ENCODE assay signal across 26 mouse cellular contexts in the genomic region with DNA sequence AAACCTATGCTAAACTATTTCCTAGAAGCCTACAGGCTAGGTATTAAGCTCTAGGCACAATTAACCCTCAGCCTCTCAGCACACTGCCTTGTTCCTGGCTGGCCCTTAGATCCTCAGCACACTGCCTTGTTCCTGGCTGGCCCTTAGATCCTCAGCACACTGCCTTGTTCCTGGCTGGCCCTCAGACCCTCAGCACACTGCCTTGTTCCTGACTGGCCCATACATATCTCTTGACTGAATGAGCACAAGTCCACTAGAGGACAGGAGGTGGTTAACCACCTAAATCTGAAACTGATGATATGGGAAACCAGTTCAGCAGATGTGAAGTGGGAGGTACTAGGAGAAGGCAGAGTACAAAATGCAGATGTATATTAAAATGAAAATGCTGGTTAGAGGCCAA. TPM values are rescaled to one million over a fixed set of nuclear protein-coding genes. Genes with fewer than 3 reads are reported as not detected.
DNase-seq lines count a peak whose midpoint lies in the region; ATAC-seq lines count a peak whose summit lies in the region.
"Had no signal": no experiment of that assay in that cellular context is flagged by ENCODE, and none has a peak within 500 bp of the region (broad histone marks: within the 10 kb centered on the region; RNA-seq: fewer than 3 reads in every experiment).

No protein-coding gene starts in this region.

- no peak for DNase-seq in heart, adult 18-20 months
- DNase-seq in lung, postnatal 25 days (ENCODE audit: low spot score), result no peak
- DNase-seq in spleen, postnatal 14 days (ENCODE audit: low spot score in 2 of 2), result no peak
- DNase-seq in right cerebral cortex, adult 2 months (ENCODE audit: low spot score in 2 of 2), result no peak
- DNase-seq: adrenal gland, postnatal 14 days; cerebellum, adult 8-10 months; gastrocnemius, postnatal 10 days; layer of hippocampus, postnatal 36 days; retina, postnatal 1 day; thymus, postnatal 14 days had no signal

- no peaks in the 10 kb centered on the region for H3K36me3 ChIP-seq in heart, embryonic 14.5 days (ENCODE audit: control insufficient read depth, insufficient read depth, low read length)
- no peaks in the 10 kb centered on the region for H3K36me3 ChIP-seq in lung, embryonic 15.5 days
- H3K36me3 ChIP-seq: embryonic facial prominence, embryonic 15.5 days; hindbrain, embryonic 10.5 days; midbrain, embryonic 10.5 days; neural tube, embryonic 13.5 days had no signal

- H3K27me3 ChIP-seq in heart, embryonic 14.5 days (ENCODE audit: control insufficient read depth, insufficient read depth, low read length), result no peaks in the 10 kb centered on the region
- no peaks in the 10 kb centered on the region for H3K27me3 ChIP-seq in lung, embryonic 15.5 days
- H3K27me3 ChIP-seq: embryonic facial prominence, embryonic 15.5 days; neural tube, embryonic 13.5 days had no signal

- no peak overlapping the region for H3K4me3 ChIP-seq in heart, embryonic 14.5 days (ENCODE audit: control insufficient read depth in 1 of 2, insufficient read depth in 1 of 2, low read depth in 1 of 2, low read length in 2 of 2)
- H3K4me3 ChIP-seq in lung, embryonic 15.5 days, result no peak overlapping the region
- H3K4me3 ChIP-seq: embryonic facial prominence, embryonic 15.5 days; hindbrain, embryonic 10.5 days; midbrain, embryonic 10.5 days; myocyte; neural tube, embryonic 13.5 days had no signal

- no peak for ATAC-seq in heart, embryonic 14.5 days (ENCODE audit: insufficient number of reproducible peaks, insufficient read depth, low FRiP score, low read depth)
- no peak for ATAC-seq in lung, embryonic 15.5 days (ENCODE audit: borderline replicate concordance, extremely low read depth, low FRiP score, low TSS enrichment)
- 0 out of 2 replicates have a peak, but pooled peaks have one; percentile 6 for ATAC-seq in common myeloid progenitor, adult 5-6 weeks (replicated peaks; ENCODE audit: low read depth, poor library complexity, severe bottlenecking)
- ATAC-seq: forebrain, embryonic 14.5 days; hindbrain, embryonic 16.5 days; midbrain, embryonic 16.5 days had no signal

- H3K27ac ChIP-seq in heart, embryonic 14.5 days (replicated peaks in 1 of 2; ENCODE audit: control insufficient read depth in 1 of 2, insufficient read depth in 1 of 2, low read depth in 2 of 2, low read length in 2 of 2), result peak overlapping the region; percentile 53 to 71; a peak in 3 of 4 replicates
- H3K27ac ChIP-seq in lung, embryonic 15.5 days, result peak overlapping the region; percentile 50
- H3K27ac ChIP-seq: embryonic facial prominence, embryonic 15.5 days; hindbrain, embryonic 10.5 days; midbrain, embryonic 10.5 days; neural tube, embryonic 13.5 days had no signal

- H3K4me1 ChIP-seq in heart, embryonic 14.5 days (ENCODE audit: control insufficient read depth in 2 of 2, insufficient read depth in 2 of 2, low read length in 2 of 2), result peaks cover 9 to 20% of the 10 kb centered on the region in 2 experiments
- no peaks in the 10 kb centered on the region for H3K4me1 ChIP-seq in lung, embryonic 15.5 days

- H3K9me3 ChIP-seq in heart, embryonic 14.5 days (ENCODE audit: control insufficient read depth, low read length), result no peaks in the 10 kb centered on the region
- H3K9me3 ChIP-seq in lung, embryonic 15.5 days, result no peaks in the 10 kb centered on the region
- H3K9me3 ChIP-seq: embryonic facial prominence, embryonic 15.5 days; hindbrain, embryonic 10.5 days; midbrain, embryonic 10.5 days; neural tube, embryonic 13.5 days had no signal

- no peak overlapping the region for H3K9ac ChIP-seq in heart, embryonic 14.5 days (ENCODE audit: low read length)
- H3K9ac ChIP-seq in lung, embryonic 15.5 days, result no peak overlapping the region
- H3K9ac ChIP-seq: embryonic facial prominence, embryonic 15.5 days; neural tube, embryonic 13.5 days had no signal

- no peak overlapping the region for H3K4me2 ChIP-seq in heart, embryonic 14.5 days (ENCODE audit: low read length)
- H3K4me2 ChIP-seq in lung, embryonic 15.5 days, result no peak overlapping the region
- H3K4me2 ChIP-seq: embryonic facial prominence, embryonic 15.5 days; neural tube, embryonic 13.5 days had no signal

RNA-seq across cellular contexts. Expression of a gene that starts 35.0 kb away (rescaled TPM):
- 30.1 and 32.2 TPM in 2 replicates for polyA plus RNA-seq in heart, embryonic 14.5 days (2014; fragmentation: Nextera tagmentation; extraction: Ambion mirVana)
- total RNA-seq in heart, adult 18-20 months (2021), result 1,000 to 10,000 TPM; 2,595 to 2,880 TPM
- polyA plus RNA-seq in lung, embryonic 15.5 days (2015; fragmentation: Nextera tagmentation; extraction: Ambion mirVana), result 1.1 and 1.5 TPM in 2 replicates
- total RNA-seq in common myeloid progenitor, adult 5-6 weeks (2017), result not detected in 2 replicates
- total RNA-seq: adrenal gland, postnatal 14 days; granulocyte monocyte progenitor cell, adult 5-6 weeks; left cerebral cortex, postnatal 10 days had no signal
- polyA plus RNA-seq: forebrain, embryonic 14.5 days; hindbrain, embryonic 10.5 days; limb, embryonic 11.5 days; liver, adult 2 months; midbrain, embryonic 10.5 days; midbrain, embryonic 16.5 days; stomach, embryonic 14.5 days had no signal

Comparison
In these comparisons a context has a peak if more than half of its experiments do, and no peak if none do; other contexts are left out.
1. RNA of a gene that starts 35.0 kb away (total RNA-seq): 2,595 to 2,880 TPM in heart, adult 18-20 months; not detected in common myeloid progenitor, adult 5-6 weeks; every median in the first group is over 1,000 times any median in the second.